9 mouse cellular contexts compared by ENCODE assay signal in genomic region chr7:127023896-127024690, GRCm38 (mm10). TPM values are rescaled to one million over a fixed set of nuclear protein-coding genes. Genes with fewer than 3 reads are reported as not detected.
DNase-seq lines count a peak whose midpoint lies in the region; ATAC-seq and TF ChIP-seq lines count a peak whose summit lies in the region.
"Had no signal": no experiment of that assay in that cellular context is flagged by ENCODE, and none has a peak within 500 bp of the region (broad histone marks: within the 10 kb centered on the region; RNA-seq: fewer than 3 reads in every experiment).

No protein-coding gene starts in this region.

- TF ChIP-seq CTCF in thymus, adult 2 months (IDR thresholded peaks at IDR 0.05; ENCODE audit: borderline replicate concordance, control insufficient read depth, extremely low read depth, insufficient read depth, low read length, poor library complexity), result peak; percentile 49; the same call in 1 of the 2 replicates

- ATAC-seq in forebrain, embryonic 15.5 days (replicated peaks), result no peak
- no peak for ATAC-seq in liver, embryonic 13.5 days (ENCODE audit: low read depth)

- peaks cover 47% of the 10 kb centered on the region for H3K36me3 ChIP-seq in ES-E14 (ENCODE audit: control insufficient read depth, insufficient read depth, low read length, poor library complexity, severe bottlenecking)
- H3K36me3 ChIP-seq in forebrain, embryonic 15.5 days, result peaks cover 25% of the 10 kb centered on the region
- H3K36me3 ChIP-seq in liver, embryonic 13.5 days, result peaks cover 57% of the 10 kb centered on the region
- peaks cover 7% of the 10 kb centered on the region; the same call in 1 of the 2 replicates for H3K36me3 ChIP-seq in thymus, adult 2 months (ENCODE audit: control insufficient read depth, insufficient read depth, low read length)

- H3K9me3 ChIP-seq in ES-E14 (ENCODE audit: control insufficient read depth, insufficient read depth, low read depth, low read length), result no peaks in the 10 kb centered on the region
- H3K9me3 ChIP-seq in forebrain, embryonic 15.5 days, result no peaks in the 10 kb centered on the region
- no peaks in the 10 kb centered on the region for H3K9me3 ChIP-seq in liver, embryonic 13.5 days (replicated peaks)

- WGBS in forebrain, embryonic 15.5 days, result 13% methylated on average over 19 of the region's 19 CpGs
- WGBS in liver, embryonic 13.5 days (ENCODE audit: insufficient replicate concordance), result 16% methylated on average over 19 of the region's 19 CpGs
- WGBS in thymus, adult 2 months, result 8% methylated on average over 19 of the region's 19 CpGs

- no peaks in the 10 kb centered on the region for H3K27me3 ChIP-seq in forebrain, embryonic 15.5 days
- H3K27me3 ChIP-seq in liver, embryonic 13.5 days, result no peaks in the 10 kb centered on the region
- no peaks in the 10 kb centered on the region for H3K27me3 ChIP-seq in thymus, adult 2 months (ENCODE audit: control insufficient read depth, insufficient read depth, low read length)

- no peak for TF ChIP-seq POLR2A in thymus, adult 2 months (IDR thresholded peaks at IDR 0.05; ENCODE audit: control insufficient read depth, extremely low read depth, insufficient read depth, low read length, poor library complexity)

- peak overlapping the region; percentile 87 to 89 for H3K4me3 ChIP-seq in ES-E14 (ENCODE audit: insufficient read depth in 1 of 2, low read depth in 1 of 2, low read length in 2 of 2, poor library complexity in 1 of 2, severe bottlenecking in 1 of 2)
- H3K4me3 ChIP-seq in forebrain, embryonic 15.5 days, result peak overlapping the region; percentile 96
- peak overlapping the region; percentile 97 for H3K4me3 ChIP-seq in liver, embryonic 13.5 days (replicated peaks)
- H3K4me3 ChIP-seq in thymus, adult 2 months (ENCODE audit: control insufficient read depth, insufficient read depth, low read length), result peak overlapping the region; percentile 86

- H3K9ac ChIP-seq in ES-E14 (ENCODE audit: insufficient read depth, low read depth, low read length, poor library complexity, severe bottlenecking), result peak overlapping the region; percentile 90
- H3K9ac ChIP-seq in forebrain, embryonic 15.5 days (replicated peaks), result peak overlapping the region; percentile 91
- peak overlapping the region; percentile 99 for H3K9ac ChIP-seq in liver, embryonic 13.5 days

- intact Hi-C loops in heart, postnatal 14 days (cut with DNase I), result no loop called here

- in situ Hi-C loops in ES-E14 (cut with MboI; ENCODE audit: low sequenced_read_pairs in 2 of 2, unreplicated experiment in 2 of 2), result no loop called here

- H3K4me1 ChIP-seq in ES-E14 (ENCODE audit: control insufficient read depth in 2 of 2, insufficient read depth in 2 of 2, low read length in 2 of 2, poor library complexity in 1 of 2), result peaks cover 9 to 11% of the 10 kb centered on the region in 2 experiments; a peak in 2 of 4 replicates
- H3K4me1 ChIP-seq in forebrain, embryonic 15.5 days, result peaks cover 69% of the 10 kb centered on the region
- peaks cover 76% of the 10 kb centered on the region for H3K4me1 ChIP-seq in liver, embryonic 13.5 days (replicated peaks)
- H3K4me1 ChIP-seq in thymus, adult 2 months (replicated peaks; ENCODE audit: control insufficient read depth, insufficient read depth, low read length), result peaks cover 56% of the 10 kb centered on the region

- H3K27ac ChIP-seq in ES-E14 (ENCODE audit: insufficient read depth, low read depth, low read length, poor library complexity, severe bottlenecking), result peak overlapping the region; percentile 99; the same call in 1 of the 2 replicates
- H3K27ac ChIP-seq in forebrain, embryonic 15.5 days (replicated peaks), result peak overlapping the region; percentile 99
- peak overlapping the region; percentile 98 for H3K27ac ChIP-seq in liver, embryonic 13.5 days
- peak overlapping the region; percentile 89 for H3K27ac ChIP-seq in thymus, adult 2 months (ENCODE audit: control insufficient read depth, insufficient read depth, low read length)

- H3K4me2 ChIP-seq in forebrain, embryonic 15.5 days (replicated peaks), result peak overlapping the region; percentile 97
- peak overlapping the region; percentile 99 for H3K4me2 ChIP-seq in liver, embryonic 13.5 days

- DNase-seq in heart, adult 11 months, result peak; percentile 93
- DNase-seq in heart, postnatal 14 days, result no peak
- no peak for DNase-seq in ES-E14 (ENCODE audit: low read depth, low spot score)
- no peak for DNase-seq in liver, embryonic 13.5 days
- peak; percentile 71 for DNase-seq in thymus, adult 2 months
- no peak for DNase-seq in right cerebral cortex, postnatal 14 days
- no peak for DNase-seq in spleen, postnatal 14 days (ENCODE audit: low spot score in 2 of 2)

TF ChIP-seq in ES-E14, 5 proteins besides CTCF, POLR2A, EP300 and RAD21:
- 0 out of 2 replicates have a peak, but pooled peaks have one; percentile 44 for TF ChIP-seq MAFK (IDR thresholded peaks at IDR 0.05; ENCODE audit: insufficient read depth, low read depth, low read length)
- no peak for TF ChIP-seq HCFC1 (IDR thresholded peaks at IDR 0.05; ENCODE audit: borderline replicate concordance, insufficient read depth, low read length)

RNA-seq across cellular contexts. Expression of gene Maz, which starts 2.7 kb away (rescaled TPM):
- total RNA-seq in heart, postnatal 14 days (2021), result 10 to 100 TPM; 81.8 to 91.3 TPM
- 134 and 164 TPM in 2 replicates for total RNA-seq in ES-E14 (2012; rRNA removed)
- polyA plus RNA-seq in forebrain, embryonic 15.5 days (2015; fragmentation: Nextera tagmentation; extraction: Ambion mirVana), result 79.3 and 84.0 TPM in 2 replicates
- polyA plus RNA-seq in liver, embryonic 13.5 days (2015; fragmentation: Nextera tagmentation; extraction: Ambion mirVana), result 38.2 and 42.2 TPM in 2 replicates
- 954 and 1,846 TPM in 2 replicates for polyA plus RNA-seq in thymus, adult 2 months (2012; rRNA removed)

RNA-seq across cellular contexts. Expression of gene Prrt2, which starts 3.1 kb away (rescaled TPM):
- total RNA-seq in heart, postnatal 14 days (2021), result 1 to 10 TPM; 1.1 to 1.2 TPM
- total RNA-seq in ES-E14 (2012; rRNA removed), result 0.36 and 0.85 TPM in 2 replicates
- 18.0 and 19.8 TPM in 2 replicates for polyA plus RNA-seq in forebrain, embryonic 15.5 days (2015; fragmentation: Nextera tagmentation; extraction: Ambion mirVana)
- polyA plus RNA-seq in liver, embryonic 13.5 days (2015; fragmentation: Nextera tagmentation; extraction: Ambion mirVana), result 0.22 and 0.47 TPM in 2 replicates
- polyA plus RNA-seq in thymus, adult 2 months (2012; rRNA removed), result 49.7 and 53.1 TPM in 2 replicates
- total RNA-seq: liver, adult 2 months had no signal

RNA-seq across cellular contexts. Expression of gene Gm42742, which starts 3.2 kb away (rescaled TPM):
- total RNA-seq in heart, postnatal 14 days (2021), result 10 to 100 TPM; 18.0 to 19.8 TPM
- total RNA-seq in ES-E14 (2012; rRNA removed), result 23.4 and 38.4 TPM in 2 replicates
- 67.9 and 75.6 TPM in 2 replicates for polyA plus RNA-seq in forebrain, embryonic 15.5 days (2015; fragmentation: Nextera tagmentation; extraction: Ambion mirVana)
- 5.1 and 11.3 TPM in 2 replicates for polyA plus RNA-seq in liver, embryonic 13.5 days (2015; fragmentation: Nextera tagmentation; extraction: Ambion mirVana)
- 103 and 113 TPM in 2 replicates for polyA plus RNA-seq in thymus, adult 2 months (2012; rRNA removed)

RNA-seq across cellular contexts. Expression of gene Pagr1a, which starts 6.9 kb away (rescaled TPM):
- 10 to 100 TPM; 15.2 to 20.6 TPM for total RNA-seq in heart, postnatal 14 days (2021)
- 12.1 and 32.3 TPM in 2 replicates for total RNA-seq in ES-E14 (2012; rRNA removed)
- polyA plus RNA-seq in forebrain, embryonic 15.5 days (2015; fragmentation: Nextera tagmentation; extraction: Ambion mirVana), result 32.2 and 40.4 TPM in 2 replicates
- polyA plus RNA-seq in liver, embryonic 13.5 days (2015; fragmentation: Nextera tagmentation; extraction: Ambion mirVana), result 38.7 and 50.1 TPM in 2 replicates
- 11.9 and 12.7 TPM in 2 replicates for polyA plus RNA-seq in thymus, adult 2 months (2012; rRNA removed)

RNA-seq across cellular contexts. Expression of gene Pagr1b, which starts 7.8 kb away (rescaled TPM):
- not detected for total RNA-seq in heart, postnatal 14 days (2021)
- 0.63 and 1.3 TPM in 2 replicates for total RNA-seq in ES-E14 (2012; rRNA removed)
- not detected in 2 replicates for polyA plus RNA-seq in forebrain, embryonic 15.5 days (2015; fragmentation: Nextera tagmentation; extraction: Ambion mirVana)
- 0.27 TPM in 1 of 2 replicates, not detected in the other for polyA plus RNA-seq in liver, embryonic 13.5 days (2015; fragmentation: Nextera tagmentation; extraction: Ambion mirVana)
- polyA plus RNA-seq in thymus, adult 2 months (2012; rRNA removed), result 5.4 and 6.2 TPM in 2 replicates

Comparison
In these comparisons a context has a peak if more than half of its experiments do, and no peak if none do; other contexts are left out.
1. DNase-seq: peak in heart, adult 11 months (single experiment) and thymus, adult 2 months (single experiment); none in heart, postnatal 14 days (0 of 2), ES-E14 (single experiment), liver, embryonic 13.5 days (single experiment), right cerebral cortex, postnatal 14 days (single experiment) and spleen, postnatal 14 days (0 of 2).
2. RNA of gene Maz, which starts 2.7 kb away (polyA plus RNA-seq): 954 to 1,846 TPM in thymus, adult 2 months; 79.3 to 84.0 TPM in forebrain, embryonic 15.5 days and 38.2 to 42.2 TPM in liver, embryonic 13.5 days; every median in the first group is over 10 times any median in the second.
3. RNA of gene Prrt2, which starts 3.1 kb away (polyA plus RNA-seq): 49.7 to 53.1 TPM in thymus, adult 2 months and 18.0 to 19.8 TPM in forebrain, embryonic 15.5 days; 0.22 to 0.47 TPM in liver, embryonic 13.5 days; every median in the first group is over 10 times any median in the second.
4. Peak in every context shown above with its lines, with median percentiles within 50 percentile points of each other: H3K27ac ChIP-seq, H3K4me3 ChIP-seq and H3K9ac ChIP-seq.